Mouse (Mus musculus) intestine, embryonic 15.5 days (tissue): ENCODE measurements around the gene Sema6c. TPM values are rescaled to one million over a fixed set of nuclear protein-coding genes. Genes with fewer than 3 reads are reported as not detected.
"Not testable (repeated sequence)": the region's sequence is repeated elsewhere in the genome, so short reads cannot be mapped to it uniquely, and the experiment has no call there.

Experiments used
- ATAC-seq: fragments of 200-750 bp; cut with Nextera tagmentation; 2 replicates; pipeline ENCODE4 v1.8.0; 2017; ENCODE audit warnings: moderate TSS enrichment, moderate library complexity
- H3K27ac ChIP-seq: fragments of 300-500 bp; sonication (generic); 2 replicates; pipeline ENCODE4 v1.5.1; 2015; ENCODE audit warnings: mild to moderate bottlenecking, inconsistent platforms
- H3K27me3 ChIP-seq: fragments of 300-500 bp; sonication (generic); replicated peaks from 2 replicates; pipeline ENCODE4 v1.6.1; 2015; ENCODE audit warnings: inconsistent platforms
- H3K36me3 ChIP-seq: fragments of 300-500 bp; sonication (generic); 2 replicates; pipeline ENCODE4 v1.6.1; 2015; ENCODE audit warnings: inconsistent platforms
- H3K4me1 ChIP-seq: fragments of 300-500 bp; sonication (generic); replicated peaks from 2 replicates; pipeline ENCODE4 v1.6.1; 2015; ENCODE audit warnings: inconsistent platforms
- H3K4me2 ChIP-seq: fragments of 300-500 bp; sonication (generic); replicated peaks from 2 replicates; pipeline ENCODE4 v1.6.1; 2015; ENCODE audit warnings: mild to moderate bottlenecking, inconsistent platforms
- H3K4me3 ChIP-seq: fragments of 300-500 bp; sonication (generic); replicated peaks from 2 replicates; pipeline ENCODE4 v1.5.1; 2015; ENCODE audit warnings: inconsistent platforms
- H3K9ac ChIP-seq: fragments of 300-500 bp; sonication (generic); 2 replicates; pipeline ENCODE4 v1.6.1; 2015; ENCODE audit warnings: inconsistent platforms
- H3K9me3 ChIP-seq: fragments of 300-500 bp; sonication (generic); 2 replicates; pipeline ENCODE4 v1.6.1; 2016; ENCODE audit warnings: inconsistent platforms
- WGBS: fragments of 180-500 bp; shearing (Covaris S2); methylation state at CpG from one replicate; pipeline ENCODE4 v1.1.7; 2015; 5-methylcytosine and 5-hydroxymethylcytosine counted together
- polyA plus RNA-seq: library from polyadenylated mRNA; unstranded; fragments of >200 nt; fragmentation: Nextera tagmentation; extraction: Ambion mirVana; gene quantifications from 2 replicates; pipeline ENCODE4 v1.2.1, GENCODE M21; 2015

Gene Sema6c
- polyA plus RNA-seq, 1 experiment from 2014 or later: 4.8 TPM

- not testable (repeated sequence) for H3K4me1 ChIP-seq, H3K4me3 ChIP-seq, H3K9me3 ChIP-seq, H3K9ac ChIP-seq, H3K27ac ChIP-seq, H3K36me3 ChIP-seq, H3K4me2 ChIP-seq, H3K27me3 ChIP-seq
- WGBS: no CpG with 5 or more reads among the region's 12 CpGs
- ATAC-seq: peak; percentile 59
Measured at GRCm38 (mm10) chr3:95134133-95134532, 26.1 kb upstream of the Sema6c start.

DNA sequence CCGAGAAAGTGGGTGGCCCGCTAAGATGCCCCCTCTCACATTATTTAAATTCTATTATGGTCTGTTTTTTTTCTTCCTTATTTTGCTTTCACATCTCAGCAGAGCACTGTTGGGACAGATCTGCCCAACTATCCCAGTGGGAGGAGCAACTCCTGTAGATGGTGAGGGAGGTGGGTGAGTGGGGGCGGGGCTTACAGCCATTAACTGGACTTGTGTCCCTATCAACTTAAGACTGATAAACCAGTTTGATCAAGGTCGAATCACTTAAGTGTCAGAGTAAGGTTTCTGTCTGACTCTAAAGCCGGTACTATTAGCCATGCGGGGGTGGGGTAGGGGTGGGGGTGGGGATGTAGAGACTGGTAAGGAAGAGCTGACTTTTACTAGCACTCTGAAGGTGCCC is 25.2 kb upstream of the Sema6c start:
- Histone ChIP-seq H3K4me1 (0 out of 2 replicates have a peak, but pooled peaks cover 8% of the 10 kb centered on the region), H3K9ac (no peak overlapping the region), H3K36me3 (peaks cover 4% of the 10 kb centered on the region; the same call in 1 of the 2 replicates), H3K27ac (0 out of 2 replicates have a peak overlapping the region, but pooled peaks have one; percentile 9), H3K27me3 (no peaks in the 10 kb centered on the region), H3K9me3 (no peaks in the 10 kb centered on the region), H3K4me2 (peak overlapping the region; percentile 67), H3K4me3 (peak overlapping the region; percentile 30)
- peak; percentile 65 for ATAC-seq
- WGBS: 18% methylated on average over 6 of the region's 6 CpGs

DNA sequence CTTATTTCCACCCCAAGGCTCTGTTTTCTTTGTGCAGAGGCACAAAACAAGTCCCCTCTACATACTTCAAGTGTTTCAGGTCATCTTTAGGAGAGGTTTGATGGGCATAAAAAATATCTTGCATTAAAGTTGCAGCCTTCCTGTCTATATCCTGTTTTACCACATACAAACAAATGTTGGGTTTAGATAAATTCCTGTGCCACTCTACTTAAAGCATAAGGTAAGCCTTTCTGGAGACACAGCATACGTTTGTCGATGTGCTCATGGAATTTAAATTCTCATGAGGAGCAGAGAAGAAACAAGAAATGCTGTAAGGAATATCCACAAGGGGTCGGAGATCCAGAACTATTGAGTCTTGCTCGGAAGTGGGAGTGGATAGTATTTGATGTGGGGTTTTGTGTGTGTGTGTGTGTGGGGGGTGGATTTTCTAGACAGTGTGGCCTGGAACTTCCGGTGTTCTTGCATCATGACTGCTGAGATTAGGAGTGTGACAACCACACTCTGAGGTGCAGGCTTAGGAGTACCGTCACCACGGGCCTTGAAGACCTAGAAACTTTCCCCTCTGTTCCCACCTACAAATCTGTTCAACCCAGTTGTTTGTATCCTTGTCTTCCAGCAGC is 24.7 kb upstream of the Sema6c start:
- Histone ChIP-seq H3K4me2 (peak overlapping the region; percentile 67), H3K9ac (no peak overlapping the region), H3K9me3 (no peaks in the 10 kb centered on the region), H3K27ac (no peak overlapping the region), H3K4me1 (0 out of 2 replicates have a peak, but pooled peaks cover 8% of the 10 kb centered on the region), H3K36me3 (peaks cover 4% of the 10 kb centered on the region; the same call in 1 of the 2 replicates), H3K4me3 (peak overlapping the region; percentile 30), H3K27me3 (no peaks in the 10 kb centered on the region)
- ATAC-seq: no peak
- 79% methylated on average over 7 of the region's 7 CpGs for WGBS

GRCm38 (mm10) chr3:95136336-95136735 is 23.9 kb upstream of the Sema6c start:
- no peaks in the 10 kb centered on the region for H3K27me3 ChIP-seq
- no peak overlapping the region for H3K9ac ChIP-seq
- WGBS: 82% methylated on average over 3 of the region's 3 CpGs
- H3K27ac ChIP-seq: no peak overlapping the region
- H3K4me1 ChIP-seq: 0 out of 2 replicates have a peak, but pooled peaks cover 8% of the 10 kb centered on the region
- no peaks in the 10 kb centered on the region for H3K9me3 ChIP-seq
- no peak overlapping the region for H3K4me3 ChIP-seq
- H3K36me3 ChIP-seq: no peaks in the 10 kb centered on the region; the same call in none of the 2 replicates
- H3K4me2 ChIP-seq: no peak overlapping the region
- no peak for ATAC-seq

- H3K27me3 ChIP-seq: no peaks in the 10 kb centered on the region
- 0 out of 2 replicates have a peak overlapping the region, but pooled peaks have one; percentile 17 for H3K4me2 ChIP-seq
- H3K36me3 ChIP-seq: no peaks in the 10 kb centered on the region; the same call in none of the 2 replicates
- no peak overlapping the region for H3K9ac ChIP-seq
- no peak overlapping the region for H3K4me3 ChIP-seq
- H3K4me1 ChIP-seq: 0 out of 2 replicates have a peak, but pooled peaks cover 5% of the 10 kb centered on the region
- no peaks in the 10 kb centered on the region for H3K9me3 ChIP-seq
- no peak overlapping the region for H3K27ac ChIP-seq
- ATAC-seq: no peak
- 72% methylated on average over 25 of the region's 25 CpGs for WGBS
Measured at GRCm38 (mm10) chr3:95139586-95140288, 20.5 kb upstream of the Sema6c start.

GRCm38 (mm10) chr3:95140289-95140595 is 20.0 kb upstream of the Sema6c start:
- Histone ChIP-seq H3K9ac (no peak overlapping the region), H3K27ac (no peak overlapping the region), H3K36me3 (no peaks in the 10 kb centered on the region; the same call in none of the 2 replicates), H3K4me1 (0 out of 2 replicates have a peak, but pooled peaks cover under 1% of the 10 kb centered on the region), H3K27me3 (no peaks in the 10 kb centered on the region), H3K4me3 (no peak overlapping the region), H3K4me2 (0 out of 2 replicates have a peak overlapping the region, but pooled peaks have one; percentile 17), H3K9me3 (no peaks in the 10 kb centered on the region)
- 68% methylated on average over 18 of the region's 18 CpGs for WGBS
- ATAC-seq: no peak

DNA sequence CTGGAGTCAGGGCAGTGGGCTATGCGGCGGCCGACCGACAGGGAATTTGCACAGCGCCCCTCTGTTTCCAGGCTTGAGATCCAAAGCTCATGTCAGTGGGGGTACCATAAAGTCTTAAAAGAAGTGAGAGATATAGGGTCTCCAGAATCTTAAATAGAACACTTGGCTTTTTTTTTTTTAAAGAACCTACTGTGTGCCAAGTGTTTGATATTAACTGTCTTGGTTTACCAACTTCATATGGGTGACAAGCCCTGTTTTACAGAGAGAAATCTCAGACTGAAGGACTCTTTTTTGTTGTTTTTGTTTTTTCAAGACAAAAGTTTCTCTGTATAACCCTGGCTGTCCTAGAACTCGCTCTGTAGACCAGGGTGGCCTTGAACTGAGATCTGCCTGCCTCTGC is 19.5 kb upstream of the Sema6c start:
- 95% methylated on average over 6 of the region's 6 CpGs for WGBS
- H3K27me3 ChIP-seq: no peaks in the 10 kb centered on the region

DNA sequence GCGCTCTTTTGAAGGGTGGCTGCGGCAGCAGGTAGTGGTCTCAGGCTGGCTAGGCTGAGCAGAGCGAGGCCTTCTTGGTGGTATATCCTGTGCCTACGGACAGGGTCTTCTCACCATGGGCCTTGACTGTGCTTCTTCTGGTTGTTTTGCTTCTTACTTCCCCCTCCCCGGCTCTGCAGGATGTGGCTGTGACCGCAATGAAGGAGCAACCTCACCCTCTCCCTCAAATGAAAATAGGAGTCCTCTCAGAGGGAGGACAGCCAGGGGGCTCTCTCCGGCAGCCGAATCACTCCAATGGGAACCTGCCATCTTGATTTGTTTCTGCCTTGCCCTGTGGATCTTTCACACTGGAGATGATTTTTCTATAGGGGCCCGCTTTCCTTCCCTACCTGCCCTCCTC is 18.8 kb upstream of the Sema6c start:
- WGBS: 91% methylated on average over 9 of the region's 9 CpGs
- no peak overlapping the region for H3K4me2 ChIP-seq
- no peak overlapping the region for H3K27ac ChIP-seq
- no peak for ATAC-seq
- no peak overlapping the region for H3K4me3 ChIP-seq
- H3K9me3 ChIP-seq: no peaks in the 10 kb centered on the region
- H3K4me1 ChIP-seq: no peaks in the 10 kb centered on the region
- H3K36me3 ChIP-seq: no peaks in the 10 kb centered on the region; the same call in none of the 2 replicates
- H3K9ac ChIP-seq: no peak overlapping the region
- H3K27me3 ChIP-seq: no peaks in the 10 kb centered on the region

More for the DNA sequence above, 19.5 kb upstream of the Sema6c start:
- no peak for ATAC-seq
- Histone ChIP-seq H3K9ac (no peak overlapping the region), H3K4me1 (no peaks in the 10 kb centered on the region), H3K36me3 (no peaks in the 10 kb centered on the region; the same call in none of the 2 replicates), H3K27ac (no peak overlapping the region), H3K4me2 (no peak overlapping the region), H3K9me3 (no peaks in the 10 kb centered on the region), H3K4me3 (no peak overlapping the region)

DNA sequence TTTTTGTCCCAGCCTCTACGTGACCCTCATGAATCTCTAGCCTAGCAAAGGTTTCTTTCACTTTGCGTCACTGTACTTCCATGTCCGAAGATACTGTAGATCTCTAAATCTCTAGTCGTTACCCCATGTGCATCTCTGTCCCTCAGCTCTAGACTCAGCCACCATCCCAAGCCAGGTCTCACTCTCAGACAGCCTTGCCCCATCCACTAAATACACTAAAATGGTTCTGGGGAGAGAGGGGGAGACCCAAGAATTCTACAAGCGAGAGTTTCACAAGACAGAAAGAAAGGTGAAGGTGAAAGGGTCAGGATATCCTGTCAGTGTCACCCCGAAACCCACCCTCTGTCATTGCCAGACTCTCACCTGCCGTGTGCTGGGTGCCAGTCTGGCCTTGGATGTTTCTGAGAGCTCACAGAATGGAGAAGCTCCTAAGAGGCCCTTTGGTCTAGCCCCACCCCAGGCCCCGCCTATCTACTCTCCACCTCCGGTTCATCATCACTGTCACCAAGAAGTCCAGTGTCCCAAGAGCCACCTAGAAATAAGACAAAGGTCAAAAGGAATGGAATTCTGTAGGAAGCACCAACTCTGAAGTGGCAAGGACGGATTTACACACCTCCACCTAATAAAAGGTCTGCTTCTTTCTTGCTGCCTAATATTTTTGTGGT is 18.2 kb upstream of the Sema6c start, which contains the start of gene Tnfaip8l2:
Tnfaip8l2 (minus strand) TSS at position 409 of the 665 bp plus-strand sequence.
- Histone ChIP-seq H3K27me3 (no peaks in the 10 kb centered on the region), H3K4me1 (no peaks in the 10 kb centered on the region), H3K4me3 (no peak within 1 kb of the TSS), H3K36me3 (no peaks in the 10 kb centered on the region; the same call in none of the 2 replicates), H3K4me2 (no peak within 1 kb of the TSS), H3K27ac (no peak within 1 kb of the TSS), H3K9ac (no peak within 1 kb of the TSS), H3K9me3 (no peaks in the 10 kb centered on the region)
- 83% methylated on average over 10 of the region's 10 CpGs for WGBS
- peak; percentile 64 for ATAC-seq

- no peak overlapping the region for H3K9ac ChIP-seq
- H3K9me3 ChIP-seq: no peaks in the 10 kb centered on the region
- no peaks in the 10 kb centered on the region; the same call in none of the 2 replicates for H3K36me3 ChIP-seq
- no peaks in the 10 kb centered on the region for H3K27me3 ChIP-seq
- 6% methylated on average over 5 of the region's 5 CpGs for WGBS
- no peak overlapping the region for H3K4me3 ChIP-seq
- no peak overlapping the region for H3K4me2 ChIP-seq
- no peak overlapping the region for H3K27ac ChIP-seq
- peak; percentile 83 for ATAC-seq
- no peaks in the 10 kb centered on the region for H3K4me1 ChIP-seq
Measured at GRCm38 (mm10) chr3:95142617-95143011, 17.6 kb upstream of the Sema6c start.

DNA sequence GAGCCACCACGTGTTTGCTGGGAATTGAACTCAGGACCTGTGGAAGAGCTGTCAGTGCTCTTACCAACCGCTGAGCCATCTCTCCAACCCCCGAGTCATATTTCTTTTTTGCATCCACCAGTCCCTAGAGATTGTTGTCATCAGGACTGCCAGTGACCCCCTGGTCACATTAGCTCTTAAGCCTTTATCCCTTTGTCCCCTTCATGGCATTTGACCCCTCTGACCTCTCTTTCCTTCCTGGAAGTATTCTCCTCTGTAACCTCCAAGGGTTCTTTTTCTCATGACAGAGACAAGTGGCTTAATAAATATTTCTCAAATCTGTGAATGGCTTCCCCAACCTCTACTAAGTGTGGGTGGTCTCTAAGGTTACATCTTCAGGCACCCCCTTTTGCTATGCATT is 12.3 kb upstream of the Sema6c start:
- H3K9me3 ChIP-seq: no peaks in the 10 kb centered on the region
- H3K36me3 ChIP-seq: no peaks in the 10 kb centered on the region
- no peak for ATAC-seq
- H3K4me3 ChIP-seq: no peak overlapping the region
- no peaks in the 10 kb centered on the region for H3K4me1 ChIP-seq
- no peak overlapping the region for H3K9ac ChIP-seq
- no peaks in the 10 kb centered on the region for H3K27me3 ChIP-seq
- no peak overlapping the region for H3K4me2 ChIP-seq
- H3K27ac ChIP-seq: no peak overlapping the region
- 68% methylated on average over 3 of the region's 3 CpGs for WGBS

DNA sequence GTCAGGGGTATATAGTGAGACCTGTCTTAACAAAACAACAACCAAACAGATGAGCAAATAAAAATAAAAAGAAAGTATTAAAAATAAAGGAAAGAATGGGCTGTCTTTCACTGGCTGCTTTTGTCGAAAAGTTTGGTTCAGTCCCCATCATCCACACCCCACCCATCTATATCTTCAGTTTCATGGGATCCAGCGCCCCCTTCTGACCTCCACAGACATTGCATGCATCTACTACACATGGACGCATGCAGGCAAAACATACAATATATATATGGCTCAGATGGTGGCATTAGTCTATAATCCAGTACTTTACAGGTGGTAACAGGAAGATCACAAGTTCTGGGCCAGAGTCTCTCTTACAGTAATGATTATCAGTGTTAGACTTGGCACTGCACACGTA is 6.4 kb upstream of the Sema6c start:
- 60% methylated on average over 4 of the region's 4 CpGs for WGBS
- no peak overlapping the region for H3K27ac ChIP-seq
- no peak for ATAC-seq
- no peak overlapping the region for H3K9ac ChIP-seq
- H3K4me2 ChIP-seq: no peak overlapping the region
- no peaks in the 10 kb centered on the region for H3K27me3 ChIP-seq
- H3K4me3 ChIP-seq: no peak overlapping the region
- H3K9me3 ChIP-seq: no peaks in the 10 kb centered on the region
- no peaks in the 10 kb centered on the region for H3K36me3 ChIP-seq
- no peaks in the 10 kb centered on the region for H3K4me1 ChIP-seq
